Mouse (Mus musculus) right cerebral cortex, adult 2 months (tissue): Measurements from ENCODE around the gene Dlx2.

Source experiments
- DNase-seq, 2 experiments: peaks; one replicate each; pipeline ENCODE4 v3.0.0; 2021 to 2022; ENCODE audit warnings: low spot score in 2 of 2

Gene Dlx2

DNA sequence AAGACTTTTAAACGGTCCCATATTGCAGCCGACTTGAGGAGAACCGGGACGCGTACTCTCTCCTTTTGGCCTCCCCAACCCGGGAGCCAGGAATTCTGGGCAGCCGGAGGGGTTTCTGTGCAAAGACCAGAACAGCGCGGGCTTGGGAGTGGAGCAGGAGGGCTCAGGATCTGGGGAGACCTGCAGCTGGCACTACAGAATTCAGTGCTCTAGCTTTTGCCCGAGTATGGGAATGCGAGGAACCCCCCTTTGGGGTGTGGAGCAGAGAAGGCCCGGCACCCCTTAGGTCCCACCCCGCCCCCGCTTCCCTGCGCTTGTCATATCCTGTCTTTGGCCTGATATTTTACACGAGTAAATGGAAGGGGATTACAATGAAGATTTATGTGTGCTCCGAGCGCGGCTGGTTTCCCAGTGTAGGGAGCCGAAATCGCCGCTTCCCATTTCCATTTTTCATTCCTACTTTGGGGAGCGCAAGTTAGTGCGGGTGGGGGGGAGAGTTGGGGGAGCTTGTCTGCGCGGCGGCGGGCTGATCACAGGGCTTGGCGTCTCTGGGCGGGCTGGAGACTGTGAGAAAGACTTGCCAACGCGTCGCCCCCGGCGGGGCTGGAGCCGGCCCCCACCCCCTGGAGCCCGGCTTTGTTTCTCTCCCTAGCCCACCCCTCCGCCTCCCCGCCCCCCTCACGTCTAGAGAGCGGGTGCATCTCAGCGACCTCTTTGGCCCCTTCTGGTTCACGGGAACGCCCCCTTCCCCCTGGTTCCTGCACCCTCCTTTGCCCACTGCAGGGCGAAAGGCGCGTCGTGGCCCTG lies 5.7 kb downstream of the Dlx2 start:
- no peak for DNase-seq

- DNase-seq: no peak
Measured at GRCm38 (mm10) chr2:71534242-71535052, 12.1 kb downstream of the Dlx2 start.

DNA sequence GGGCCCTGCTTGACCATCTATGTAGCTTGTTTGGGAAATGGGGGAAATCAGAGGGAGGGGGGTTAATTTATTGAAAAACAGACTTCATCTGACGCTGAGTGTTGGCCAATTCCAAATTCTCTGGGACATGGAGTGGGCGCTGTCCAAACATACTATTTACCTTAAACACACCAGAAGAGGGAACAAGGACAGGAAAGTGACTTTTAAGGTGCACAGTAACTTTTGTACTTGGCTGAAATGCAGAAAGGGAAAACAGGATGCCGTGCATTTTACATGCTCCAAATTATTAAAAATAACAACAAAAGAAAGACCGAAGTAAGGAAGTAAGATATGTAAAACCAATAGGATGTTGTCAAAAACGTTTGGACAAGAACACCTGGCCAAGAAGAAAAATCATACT lies 13.5 kb downstream of the Dlx2 start:
- DNase-seq: no peak

DNA sequence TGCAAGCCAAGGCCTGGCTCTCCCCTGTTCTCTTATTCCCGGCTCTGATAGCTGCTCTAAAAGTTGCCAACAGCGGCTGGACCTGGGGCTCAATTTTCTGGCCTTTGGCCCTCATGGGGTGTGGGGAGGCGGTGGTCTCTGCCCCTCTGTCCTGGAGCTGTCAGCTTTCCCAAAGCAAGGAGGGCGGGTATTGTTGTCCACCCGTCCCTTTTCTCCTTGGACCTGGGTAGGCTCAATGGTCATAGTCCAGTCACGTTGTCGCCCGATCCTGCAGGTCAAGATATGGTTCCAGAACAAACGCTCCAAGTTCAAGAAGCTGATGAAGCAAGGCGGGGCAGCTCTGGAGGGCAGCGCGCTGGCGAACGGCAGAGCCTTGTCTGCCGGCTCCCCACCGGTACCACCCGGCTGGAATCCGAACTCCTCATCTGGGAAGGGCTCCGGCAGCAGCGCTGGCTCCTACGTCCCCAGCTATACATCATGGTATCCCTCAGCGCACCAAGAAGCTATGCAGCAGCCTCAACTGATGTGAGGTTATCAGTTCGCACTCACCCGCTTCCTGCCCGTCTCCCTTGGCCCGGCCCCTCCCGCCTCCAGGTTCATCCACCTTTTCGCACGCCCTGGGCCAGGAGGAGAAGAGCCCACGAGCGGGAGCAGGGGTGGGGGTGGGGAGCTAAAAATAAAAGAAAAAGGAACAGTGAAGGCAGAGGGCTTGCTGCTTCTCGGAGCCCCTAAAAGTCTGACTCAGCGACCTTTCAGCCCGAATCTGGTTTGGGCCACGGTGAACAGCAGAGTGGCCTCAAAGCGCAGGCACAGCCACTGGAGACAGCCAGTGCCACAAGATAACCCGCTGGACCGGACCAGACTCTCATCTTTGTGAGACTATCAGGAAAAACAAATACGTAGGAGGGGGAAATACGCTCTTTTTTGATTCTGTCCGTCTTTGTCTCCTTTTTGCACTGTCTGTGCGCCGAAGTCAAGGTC lies 14.3 kb downstream of the Dlx2 start:
- DNase-seq: no peak

- no peak for DNase-seq
Measured at GRCm38 (mm10) chr2:71531124-71531590, 15.4 kb downstream of the Dlx2 start.

- no peak for DNase-seq
Measured at GRCm38 (mm10) chr2:71530391-71531123, 16.0 kb downstream of the Dlx2 start.

GRCm38 (mm10) chr2:71529511-71530351 lies 16.8 kb downstream of the Dlx2 start:
- DNase-seq: peak in 1 of 2 experiments; percentile 49

DNA sequence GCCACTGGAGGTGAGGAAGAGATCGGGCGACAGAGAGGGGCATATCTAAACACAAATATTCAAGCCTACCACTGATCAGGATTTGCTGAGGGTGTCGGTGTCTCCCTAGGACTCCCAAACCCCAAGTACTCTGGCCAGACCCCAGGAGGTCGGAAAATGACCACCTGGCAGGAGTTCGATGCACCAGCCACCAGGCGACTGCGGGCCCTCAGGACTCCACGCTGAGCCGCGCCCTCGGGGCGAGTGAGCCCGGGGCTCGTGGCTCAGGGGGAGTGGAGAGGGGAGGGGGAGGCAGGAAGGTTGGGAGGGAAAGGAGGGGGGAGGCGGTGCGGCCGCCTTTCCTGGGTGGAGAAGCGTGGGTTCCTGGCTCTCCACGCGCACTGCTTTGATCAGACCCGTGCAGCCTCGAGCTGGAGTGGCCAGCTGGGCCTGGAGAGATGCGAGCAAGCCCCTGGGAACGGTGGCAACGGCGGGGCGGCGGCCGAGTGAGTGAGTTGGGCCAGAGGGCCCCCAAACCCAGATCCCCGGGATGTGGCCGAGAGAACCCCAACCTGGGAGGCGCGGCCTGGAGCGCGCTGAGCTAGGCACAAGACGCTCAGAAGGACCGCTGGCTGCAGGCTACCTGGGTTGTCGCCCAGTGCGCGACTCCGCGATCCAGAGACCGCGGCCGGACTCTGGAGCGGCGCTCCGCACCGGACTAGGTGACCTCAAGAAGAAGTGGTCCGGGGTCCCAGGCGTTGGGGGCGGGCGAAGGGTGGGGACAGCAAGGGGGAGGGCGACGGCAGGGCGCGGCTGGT lies 17.6 kb downstream of the Dlx2 start:
- DNase-seq: no peak

GRCm38 (mm10) chr2:71528014-71528713 lies 18.4 kb downstream of the Dlx2 start, which contains the start of gene Dlx1:
Dlx1 (plus strand) TSS chr2:71528113.
- DNase-seq: peak in 1 of 2 experiments; percentile 27

DNA sequence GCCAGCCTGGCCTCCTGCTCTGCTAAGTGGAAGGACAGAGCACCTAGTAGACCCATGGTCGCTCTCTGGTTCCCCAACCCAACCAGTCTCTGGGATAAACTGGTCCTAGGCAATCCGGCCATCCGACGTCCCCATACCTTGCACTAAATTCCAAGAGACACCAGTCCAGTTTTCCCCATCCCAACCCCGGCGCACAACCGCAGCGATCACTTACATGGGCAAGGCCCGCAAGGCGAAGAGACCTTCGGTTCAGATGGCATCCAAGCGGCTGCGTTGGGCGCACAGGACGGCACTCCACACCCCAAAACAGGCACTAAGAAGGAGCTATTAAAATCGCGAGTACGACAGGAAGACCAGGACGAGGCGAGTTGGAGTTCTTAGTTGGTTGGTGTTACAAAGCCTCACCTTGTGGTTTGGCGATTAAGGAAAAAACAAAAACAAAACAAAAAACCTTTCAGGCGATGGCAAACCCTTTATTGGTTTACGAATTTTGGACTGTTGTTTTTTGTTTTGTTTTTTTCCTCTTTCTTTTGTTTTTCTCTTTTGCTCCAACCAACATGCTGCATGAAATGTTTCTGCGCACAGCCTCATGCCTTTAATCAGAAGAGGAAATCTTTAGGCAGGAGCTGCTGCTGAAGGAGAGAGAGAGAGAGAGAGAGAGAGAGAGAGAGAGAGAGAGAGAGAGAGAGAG lies 19.1 kb downstream of the Dlx2 start:
- DNase-seq: no peak

DNA sequence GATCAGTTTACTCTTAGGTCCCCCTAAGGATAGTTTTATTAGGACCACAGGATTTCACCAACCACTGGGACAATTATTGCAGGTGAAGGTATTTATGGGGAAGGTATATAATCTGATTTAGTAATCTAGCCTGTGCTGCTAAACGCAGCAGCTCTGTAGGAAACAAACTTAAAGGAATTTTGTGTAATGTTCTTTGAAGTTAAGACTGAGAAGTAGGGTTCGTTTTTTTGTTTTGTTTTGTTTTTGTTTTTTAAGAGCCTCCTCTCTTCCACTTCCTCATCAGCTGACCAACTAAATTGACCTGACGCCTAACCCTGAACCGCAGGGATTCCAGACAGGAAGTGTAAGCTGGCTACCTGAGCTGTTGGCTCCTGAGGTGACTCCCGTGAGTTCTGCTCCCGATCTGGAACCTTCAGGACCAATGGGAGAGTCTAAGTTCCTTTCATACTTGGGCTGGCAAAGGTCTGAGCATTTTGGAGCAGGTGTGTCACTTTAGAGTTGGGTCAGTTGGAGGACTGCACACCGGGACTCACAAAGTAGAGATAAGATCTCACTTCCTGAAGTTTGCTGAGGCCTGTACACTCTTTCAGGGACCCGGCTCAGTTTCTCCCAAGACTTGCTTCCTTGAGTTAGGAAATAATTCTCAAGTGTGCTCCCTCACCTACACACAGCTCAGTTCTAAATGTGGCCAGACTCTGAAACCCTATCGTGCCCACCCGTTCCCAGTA lies 19.8 kb downstream of the Dlx2 start:
- DNase-seq: no peak

DNA sequence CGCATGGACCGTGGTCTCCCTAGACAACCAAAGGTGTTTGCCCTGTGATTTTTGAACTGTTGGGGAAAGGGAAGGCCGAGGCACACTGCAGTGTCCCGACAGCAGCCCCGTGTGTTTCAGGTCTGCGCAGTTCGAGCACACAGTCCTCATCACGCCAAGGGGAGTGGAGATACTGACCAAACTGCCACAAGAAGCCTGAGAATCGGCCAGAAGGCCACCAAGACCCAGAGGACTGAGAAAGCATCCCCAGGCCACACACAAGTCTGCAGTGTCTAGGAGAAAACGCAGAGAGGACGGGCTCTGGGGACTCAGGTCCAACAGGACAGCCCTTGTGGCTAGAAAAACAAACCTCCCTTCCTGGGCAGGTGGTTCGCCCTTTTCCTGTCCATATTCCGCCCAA lies 21.8 kb downstream of the Dlx2 start:
- no peak for DNase-seq

DNA sequence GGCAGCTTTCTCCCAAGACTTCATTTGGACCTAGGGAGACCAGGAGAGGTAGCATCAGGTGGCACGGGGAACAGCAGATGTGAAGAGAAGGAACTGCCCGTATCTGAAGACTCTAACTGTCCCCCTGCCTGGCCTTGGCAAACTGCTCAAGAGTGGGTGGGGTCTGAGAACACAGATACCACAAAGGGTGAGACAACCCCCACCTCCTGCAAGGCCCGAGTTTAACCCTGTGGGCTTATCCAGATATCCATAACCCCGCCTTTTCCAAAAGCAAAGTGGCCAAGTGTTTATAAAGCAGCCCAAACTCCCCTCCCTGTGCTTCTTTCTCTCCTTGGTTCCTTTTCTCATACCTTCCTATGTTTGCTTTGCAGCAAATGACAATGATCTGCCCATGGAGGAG lies 23.1 kb downstream of the Dlx2 start:
- no peak for DNase-seq

GRCm38 (mm10) chr2:71522871-71523270 lies 23.7 kb downstream of the Dlx2 start:
- DNase-seq: no peak

DNA sequence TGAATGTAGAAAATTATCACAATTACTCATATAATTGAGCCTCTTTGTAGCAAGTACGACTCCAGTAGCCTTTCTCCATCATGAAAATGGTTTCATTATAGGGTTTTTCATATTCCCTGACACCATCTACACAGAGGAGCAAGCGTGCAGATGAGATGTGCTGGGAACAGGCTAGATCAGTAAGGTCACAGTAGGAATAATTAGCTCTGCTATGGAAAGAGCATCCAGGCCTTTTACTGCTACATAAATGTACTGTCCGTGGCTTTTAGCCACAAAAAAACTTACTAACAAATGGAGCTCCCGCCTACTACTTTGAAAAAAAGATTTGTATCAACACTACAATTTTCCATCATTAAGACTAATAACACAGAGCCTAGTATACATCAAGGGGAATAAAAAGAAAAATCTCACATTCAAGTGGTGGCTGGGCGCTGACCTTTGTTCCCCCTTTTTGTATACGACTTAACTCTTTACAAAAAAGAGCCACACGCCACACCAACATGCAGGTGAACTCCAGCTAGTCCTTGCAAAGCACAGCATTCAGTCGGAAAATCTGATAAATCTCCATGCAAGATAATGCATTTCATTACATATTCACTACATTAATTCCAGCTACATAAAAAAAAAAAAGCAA lies 29.0 kb downstream of the Dlx2 start:
- no peak for DNase-seq

- DNase-seq: no peak
Measured at GRCm38 (mm10) chr2:71516995-71517394, 29.6 kb downstream of the Dlx2 start.

- no peak for DNase-seq
Measured at GRCm38 (mm10) chr2:71512326-71512725, 34.2 kb downstream of the Dlx2 start.
